Mouse (Mus musculus) layer of hippocampus, adult 9-10 months (tissue): ENCODE results near the gene Eif2s2.
A peak's percentile ranks its signal among the peaks of the same experiment; 100 is the strongest.
"Not testable (repeated sequence)": the region's sequence is repeated elsewhere in the genome, so short reads cannot be mapped to it uniquely, and the experiment has no call there.

Experiments used
- DNase-seq: peaks from one replicate; pipeline ENCODE4 v3.0.0; 2022; ENCODE audit warnings: low spot score

Gene Eif2s2

GRCm38 (mm10) chr2:154892201-154893044, at the start of gene Eif2s2:
TSS of gene Eif2s2 (minus strand) at chr2:154892935.
- DNase-seq, result peak; percentile 89

DNA sequence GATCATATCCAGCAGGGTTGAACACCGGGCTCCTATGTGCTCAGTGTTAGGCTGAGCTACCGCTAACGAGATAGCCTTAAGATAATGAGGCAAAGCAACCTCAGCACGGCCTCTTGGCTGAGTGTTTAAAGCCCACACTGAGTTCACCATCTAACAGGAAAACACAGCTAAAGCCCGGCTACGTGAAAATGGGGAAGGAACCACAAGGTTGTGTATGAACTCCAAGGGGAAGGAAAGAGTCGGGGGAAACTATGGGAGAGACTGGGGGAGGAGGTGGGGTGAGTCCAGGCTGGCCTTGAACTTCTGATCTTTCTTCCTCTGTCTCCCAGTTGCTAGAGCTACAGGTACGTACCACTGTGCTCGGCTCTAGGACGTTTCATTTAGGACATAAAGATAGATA, 49.2 kb upstream of the Eif2s2 start:
- no peak for DNase-seq

GRCm38 (mm10) chr2:154937547-154938390, 45.0 kb upstream of the Eif2s2 start:
- no peak for DNase-seq

DNA sequence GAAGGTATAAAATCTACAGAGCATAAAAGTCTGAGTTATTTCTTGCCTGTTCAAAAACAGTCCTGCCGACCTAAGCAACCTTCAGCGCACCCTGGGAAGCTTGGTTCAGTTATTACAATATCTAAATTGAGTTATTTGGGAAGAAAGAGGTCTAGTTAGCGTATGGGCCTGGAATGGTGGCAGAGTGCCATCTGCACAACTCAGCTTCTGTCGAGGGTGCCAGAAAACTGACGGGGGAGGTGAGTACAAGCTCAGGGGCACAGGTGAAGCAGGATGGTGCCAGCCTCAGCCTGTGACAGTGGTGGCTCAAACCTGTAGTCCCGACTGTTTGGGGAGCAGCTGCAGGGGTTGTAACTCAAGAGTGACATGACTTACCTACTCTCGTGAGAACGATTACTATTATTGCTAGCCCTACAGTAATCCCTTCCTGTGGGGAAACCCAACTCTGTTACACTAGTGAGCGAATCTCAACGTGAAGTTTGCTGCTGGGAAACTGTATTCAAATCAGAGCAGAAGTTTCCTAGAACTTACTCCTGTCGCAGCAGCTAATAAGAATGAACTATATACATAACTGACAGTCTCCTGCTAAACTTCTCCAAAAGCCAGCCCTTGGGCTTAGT, 43.9 kb upstream of the Eif2s2 start:
- DNase-seq, result no peak

- no peak for DNase-seq
These were observed 43.4 kb upstream of the Eif2s2 start for GRCm38 (mm10) chr2:154936106-154936505.

DNA sequence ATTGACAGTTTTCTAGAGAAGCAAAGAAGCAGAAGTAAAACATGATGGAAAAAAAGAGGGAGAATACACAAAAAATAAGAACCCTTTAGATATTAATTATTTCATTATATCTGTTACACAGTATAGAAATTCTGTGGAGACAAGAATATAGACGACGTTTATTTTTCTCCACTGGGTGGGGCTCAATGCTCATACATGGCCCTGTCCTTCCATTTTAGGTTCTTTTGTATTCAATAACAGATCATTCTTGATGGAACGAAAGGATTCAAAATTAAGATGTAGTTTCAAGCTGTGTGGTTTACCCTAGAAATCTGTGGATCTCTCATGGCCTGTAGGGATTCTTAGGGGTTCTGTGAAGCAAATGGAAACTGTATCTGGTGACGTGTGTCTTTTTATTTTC, 41.1 kb upstream of the Eif2s2 start:
- DNase-seq, result no peak

GRCm38 (mm10) chr2:154928298-154928697, 35.6 kb upstream of the Eif2s2 start:
- DNase-seq, result no peak

- DNase-seq, result no peak
These were observed 34.1 kb upstream of the Eif2s2 start for GRCm38 (mm10) chr2:154926843-154927242.

GRCm38 (mm10) chr2:154925411-154926031, 32.8 kb upstream of the Eif2s2 start:
- DNase-seq, result no peak

- DNase-seq, result not testable (repeated sequence)
These were observed 29.4 kb upstream of the Eif2s2 start for GRCm38 (mm10) chr2:154922134-154922533.

- DNase-seq, result no peak
These were observed 28.2 kb upstream of the Eif2s2 start for GRCm38 (mm10) chr2:154920896-154921295.

GRCm38 (mm10) chr2:154917866-154918641, 25.3 kb upstream of the Eif2s2 start:
- no peak for DNase-seq

DNA sequence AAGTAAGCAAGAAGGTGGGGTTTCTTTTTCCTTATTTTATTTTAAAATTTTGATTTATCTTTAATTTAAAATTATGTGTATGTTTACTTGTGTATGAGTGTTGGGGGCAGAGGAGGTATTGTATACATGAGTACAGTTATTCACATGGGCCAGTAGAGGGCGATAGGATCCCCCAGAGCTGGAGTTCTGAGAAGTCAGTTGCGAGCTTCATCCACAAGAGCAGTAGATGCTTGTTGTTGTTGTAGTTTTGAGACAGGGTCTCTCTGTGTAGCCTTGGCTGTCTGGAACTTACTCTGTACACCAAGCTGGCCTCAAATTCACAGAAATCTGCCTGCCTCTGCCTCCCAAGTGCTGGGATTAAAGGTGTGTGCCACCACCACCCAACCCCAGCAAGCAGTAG, 23.8 kb upstream of the Eif2s2 start:
- DNase-seq, result no peak

DNA sequence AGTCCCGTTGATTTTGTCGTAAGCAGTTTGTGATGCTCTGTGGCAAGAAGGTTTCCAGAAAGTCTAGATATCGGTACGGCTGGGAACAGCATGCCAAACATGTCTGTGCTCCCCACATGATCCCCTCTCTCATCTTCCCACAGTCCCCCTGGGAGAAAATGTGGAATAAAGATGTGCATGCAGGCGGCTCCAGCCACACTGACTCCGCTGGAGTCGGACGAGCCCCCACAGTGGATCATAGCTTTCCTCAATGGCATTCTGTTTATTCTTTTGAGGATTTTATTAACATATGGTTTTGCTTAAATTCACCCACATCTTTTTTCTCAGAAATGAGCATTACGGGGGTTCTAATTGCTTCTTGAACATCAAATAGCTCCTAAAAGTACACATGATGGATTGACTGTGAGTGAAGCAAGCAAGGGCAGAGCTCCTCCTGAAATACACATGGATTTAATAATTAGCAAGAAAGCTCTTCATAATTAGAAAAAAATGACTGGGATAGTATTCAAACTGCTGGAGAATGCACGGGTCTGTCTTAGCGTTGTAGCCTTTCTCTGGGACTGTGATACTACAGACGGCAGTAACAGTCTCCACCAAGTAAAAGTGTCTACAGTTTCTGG, 23.3 kb upstream of the Eif2s2 start:
- no peak for DNase-seq

GRCm38 (mm10) chr2:154909789-154910188, 17.1 kb upstream of the Eif2s2 start:
- no peak for DNase-seq

DNA sequence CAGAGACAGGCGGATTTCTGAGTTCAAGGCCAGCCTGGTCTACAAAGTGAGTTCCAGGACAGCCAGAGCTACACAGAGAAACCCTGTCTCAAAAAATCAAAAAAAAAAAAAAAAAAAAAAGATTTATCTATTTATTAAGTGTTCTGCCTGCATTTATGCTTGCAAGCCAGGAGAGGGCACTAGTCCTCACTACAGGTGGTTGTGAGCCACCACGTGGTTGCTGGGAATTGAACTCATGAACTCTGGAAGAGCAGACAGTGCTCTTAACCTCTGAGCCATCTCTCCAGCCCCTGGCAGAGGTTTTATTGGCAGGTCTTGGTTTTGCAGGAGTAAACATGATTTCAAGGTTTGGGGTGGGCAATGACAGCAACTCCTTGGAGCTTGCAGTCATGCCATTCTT, 15.5 kb upstream of the Eif2s2 start:
- DNase-seq, result not testable (repeated sequence)

GRCm38 (mm10) chr2:154905796-154906195, 13.1 kb upstream of the Eif2s2 start:
- DNase-seq, result no peak

DNA sequence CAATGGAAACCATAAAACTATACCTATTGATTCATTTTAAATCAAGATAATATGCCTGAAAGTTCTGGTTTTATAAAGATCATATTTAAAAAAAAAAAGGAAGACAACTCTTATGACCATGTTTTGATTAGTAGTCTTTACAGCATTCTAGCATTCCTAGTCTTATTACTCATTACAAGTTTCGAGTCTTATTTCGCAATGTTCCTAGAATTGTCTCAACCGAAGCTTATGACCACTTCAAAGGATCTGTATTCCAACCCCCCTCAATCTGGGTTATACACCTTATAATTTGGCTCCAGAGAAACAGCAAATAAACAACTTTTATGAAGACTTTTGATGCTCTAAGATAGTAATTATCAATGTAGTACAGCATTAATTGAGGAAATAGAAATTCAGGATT, 9.4 kb upstream of the Eif2s2 start:
- no peak for DNase-seq

GRCm38 (mm10) chr2:154899412-154899811, 6.7 kb upstream of the Eif2s2 start:
- not testable (repeated sequence) for DNase-seq

GRCm38 (mm10) chr2:154899004-154899403, 6.3 kb upstream of the Eif2s2 start:
- not testable (repeated sequence) for DNase-seq

DNA sequence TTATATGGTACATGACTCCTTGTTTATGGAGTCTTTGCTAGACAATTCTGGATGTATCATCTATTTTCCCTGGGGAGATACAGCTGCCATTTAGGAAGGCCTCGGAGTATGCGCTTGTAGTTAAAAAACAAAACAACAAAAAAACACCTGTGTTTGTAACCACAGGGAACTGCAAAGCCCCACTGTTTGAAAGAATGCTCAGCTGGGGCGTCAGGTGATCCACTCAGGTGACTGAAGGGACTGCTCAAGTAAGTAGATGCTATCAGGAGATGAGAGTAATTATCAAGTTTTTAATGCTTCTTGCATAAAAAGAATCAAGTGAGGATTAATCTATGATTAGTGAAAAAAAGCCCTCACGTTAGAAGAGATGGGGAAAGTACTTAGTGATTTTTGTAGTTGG, 813 bp upstream of the Eif2s2 start:
- DNase-seq, result no peak
